Mouse (Mus musculus): ENCODE results near the gene Braf.

- TF ChIP-seq CTCF (IDR thresholded peaks at IDR 0.05; ENCODE audit: control insufficient read depth, insufficient read depth, low read length) (no peak), POLR2A (IDR thresholded peaks at IDR 0.05; ENCODE audit: borderline replicate concordance, control insufficient read depth, low read depth, low read length) (no peak)
Measured at GRCm38 (mm10) chr6:39557723-39558261, 167.5 kb downstream of the Braf start, which contains the start of gene Dennd2a.

All from bone marrow, adult 2 months (tissue).